Mouse (Mus musculus) adrenal gland, postnatal 14 days (tissue): ENCODE measurements around the gene Fbll1. TPM values are rescaled to one million over a fixed set of nuclear protein-coding genes. Genes with fewer than 3 reads are reported as not detected.
A peak's percentile ranks its signal among the peaks of the same experiment; 100 is the strongest.
"Not testable (repeated sequence)": the region's sequence is repeated elsewhere in the genome, so short reads cannot be mapped to it uniquely, and the experiment has no call there.

ENCODE experiments used
- DNase-seq: peaks from one replicate; pipeline ENCODE4 v3.0.0; 2021; ENCODE audit warnings: mixed read lengths
- long read RNA-seq, 2 experiments: library from polyadenylated mRNA; stranded (forward); transcript quantifications; one replicate each; pipeline ENCODE4 v2.0.0; 2021
- total RNA-seq: library from RNA; stranded (reverse); gene quantifications from 2 replicates; pipeline ENCODE4 v1.2.3, GENCODE M21; 2021

The Fbll1 gene
- total RNA-seq = 0.67 and 0.83 TPM in 2 replicates
- long read RNA-seq, experiment 1, partial matches to known transcripts = 0 of 2 reads
- long read RNA-seq, experiment 1, other reads (novel, unspliced or antisense) = 0 of 2 reads
- long read RNA-seq, experiment 2, partial matches to known transcripts = 0 of 2 reads
- long read RNA-seq, experiment 2, other reads (novel, unspliced or antisense) = 0 of 2 reads

- peak; percentile 81 for DNase-seq
Observed at GRCm38 (mm10) chr11:35798874-35799273, at the start of gene Fbll1. TSS of gene Fbll1 (minus strand) at chr11:35798884.

- DNase-seq = peak; percentile 26
Observed at GRCm38 (mm10) chr11:35844299-35844698, 45.6 kb upstream of the Fbll1 start.

GRCm38 (mm10) chr11:35842560-35842959 lies 43.9 kb upstream of the Fbll1 start:
- not testable (repeated sequence) for DNase-seq

- no peak for DNase-seq
Observed at GRCm38 (mm10) chr11:35841738-35842325, 43.1 kb upstream of the Fbll1 start.

- not testable (repeated sequence) for DNase-seq
Observed at GRCm38 (mm10) chr11:35840806-35841205, 42.1 kb upstream of the Fbll1 start.

GRCm38 (mm10) chr11:35840282-35840681 lies 41.6 kb upstream of the Fbll1 start:
- peak; percentile 31 for DNase-seq

- peak; percentile 97 for DNase-seq
Observed at GRCm38 (mm10) chr11:35838345-35839338, 40.0 kb upstream of the Fbll1 start.

- DNase-seq = no peak
Observed at GRCm38 (mm10) chr11:35837156-35838126, 38.8 kb upstream of the Fbll1 start.

GRCm38 (mm10) chr11:35834022-35834760 lies 35.5 kb upstream of the Fbll1 start, which contains the start of gene Rars:
TSS of gene Rars (minus strand) at chr11:35834506.
- DNase-seq = peak; percentile 96

- DNase-seq = no peak
Observed at GRCm38 (mm10) chr11:35833270-35833669, 34.6 kb upstream of the Fbll1 start.

- DNase-seq = no peak
Observed at GRCm38 (mm10) chr11:35832139-35832538, 33.5 kb upstream of the Fbll1 start.

GRCm38 (mm10) chr11:35827714-35828113 lies 29.0 kb upstream of the Fbll1 start:
- no peak for DNase-seq

GRCm38 (mm10) chr11:35816316-35816715 lies 17.6 kb upstream of the Fbll1 start:
- DNase-seq = no peak

- no peak for DNase-seq
Observed at GRCm38 (mm10) chr11:35811458-35811857, 12.8 kb upstream of the Fbll1 start.

GRCm38 (mm10) chr11:35801332-35801731 lies 2.6 kb upstream of the Fbll1 start:
- DNase-seq = no peak

- DNase-seq = no peak
Observed at GRCm38 (mm10) chr11:35798495-35798820, 226 bp downstream of the Fbll1 start.

- DNase-seq = no peak
Observed at GRCm38 (mm10) chr11:35797751-35798494, 761 bp downstream of the Fbll1 start.

GRCm38 (mm10) chr11:35792800-35793199 lies 5.9 kb downstream of the Fbll1 start:
- not testable (repeated sequence) for DNase-seq

GRCm38 (mm10) chr11:35788443-35788842 lies 10.2 kb downstream of the Fbll1 start:
- DNase-seq = no peak

- DNase-seq = no peak
Observed at GRCm38 (mm10) chr11:35784537-35784936, 14.1 kb downstream of the Fbll1 start.
